Mouse (Mus musculus): ENCODE measurements around the gene Gm597.

Gene Gm597

GRCm38 (mm10) chr1:28780152-28780551, at the start of gene Gm597:
Gm597 (minus strand) TSS chr1:28780252.
- no peak for DNase-seq (ENCODE audit: low spot score in 2 of 2)

DNA sequence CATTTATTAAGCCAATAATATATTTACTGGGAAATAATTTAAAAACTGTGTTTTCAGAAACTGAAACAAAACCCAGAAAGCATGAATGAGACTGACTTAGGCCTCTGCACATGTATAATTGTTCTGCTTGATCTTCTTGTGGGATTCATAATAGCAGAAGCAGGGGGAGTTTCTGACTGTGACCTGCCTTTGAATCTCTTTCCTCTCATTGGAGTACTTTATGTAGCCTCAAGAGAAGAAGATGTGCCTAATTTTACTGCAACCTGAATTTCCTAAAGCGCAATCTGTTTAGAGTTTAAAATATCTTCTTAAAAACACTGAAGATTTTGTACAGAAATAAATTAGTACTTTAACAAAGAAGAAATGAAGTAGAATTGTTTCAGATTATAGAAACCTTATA, 27.6 kb upstream of the Gm597 start:
- DNase-seq (ENCODE audit: low spot score in 2 of 2): no peak

DNA sequence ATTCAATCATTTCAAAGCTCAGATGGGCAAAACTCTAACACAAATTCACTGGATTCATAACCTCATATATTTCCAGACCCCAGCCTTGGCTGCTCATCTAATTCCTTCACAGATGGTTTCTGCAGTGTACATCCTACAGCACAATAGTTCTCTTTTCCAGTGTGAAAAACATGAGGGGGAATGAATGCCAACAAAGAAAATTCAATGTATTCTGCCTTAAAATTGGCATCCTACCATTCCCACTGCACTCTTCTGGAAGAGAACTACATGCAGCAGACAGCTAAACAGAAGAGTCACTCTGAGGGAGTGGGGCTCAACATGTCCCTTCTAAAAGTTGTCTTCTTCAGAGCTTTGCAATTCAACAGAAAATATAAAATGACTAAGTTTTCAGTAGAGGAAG, 26.6 kb upstream of the Gm597 start:
- DNase-seq (ENCODE audit: low spot score in 2 of 2): no peak

- DNase-seq (ENCODE audit: low spot score in 2 of 2): no peak
Observed at GRCm38 (mm10) chr1:28800881-28801280, 20.8 kb upstream of the Gm597 start.
